Mouse (Mus musculus): ENCODE results near the gene Cyp17a1. TPM values are rescaled to one million over a fixed set of nuclear protein-coding genes. Genes with fewer than 3 reads are reported as not detected.

Gene Cyp17a1
- polyA plus RNA-seq, 1 experiment from 2014 or later, result 0.27 TPM

DNA sequence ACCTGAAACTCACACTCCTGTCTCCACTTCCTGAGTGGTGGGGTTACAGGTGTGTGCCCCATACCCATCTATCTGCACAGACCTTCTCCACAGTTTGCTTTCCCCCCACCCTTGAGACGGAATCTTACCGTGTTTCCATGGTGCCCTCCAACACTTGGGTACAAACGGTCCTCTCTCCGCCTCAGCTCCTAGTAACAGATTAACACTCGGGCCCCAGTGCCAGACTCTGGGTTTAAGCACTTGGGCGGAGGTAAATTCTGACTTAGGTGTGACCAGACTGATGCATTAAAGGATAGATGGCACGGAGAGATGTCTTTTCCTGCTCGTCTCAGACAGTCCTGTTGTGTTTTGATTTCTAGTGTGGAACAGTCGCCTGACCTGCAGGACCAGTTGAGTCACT is 28.2 kb upstream of the Cyp17a1 start:
- Histone ChIP-seq H3K4me3 (ENCODE audit: low read depth, low read length) (no peak overlapping the region), H3K27ac (ENCODE audit: low read depth, low read length) (no peak overlapping the region), H3K9me3 (ENCODE audit: control insufficient read depth, low read length) (no peaks in the 10 kb centered on the region), H3K4me2 (no peak overlapping the region), H3K36me3 (ENCODE audit: control insufficient read depth, insufficient read depth, low read length) (no peaks in the 10 kb centered on the region), H3K27me3 (replicated peaks; ENCODE audit: control insufficient read depth, insufficient read depth, low read length) (peaks cover 3% of the 10 kb centered on the region; the same call in 1 of the 2 replicates), H3K9ac (ENCODE audit: low read depth, low read length) (no peak overlapping the region), H3K4me1 (replicated peaks; ENCODE audit: control insufficient read depth, insufficient read depth, low read length) (peaks cover 7% of the 10 kb centered on the region)
- DNase-seq (ENCODE audit: low spot score), result no peak
- no peak for ATAC-seq (replicated peaks; ENCODE audit: low FRiP score)
- 80% methylated on average over 9 of the region's 9 CpGs for WGBS

DNA sequence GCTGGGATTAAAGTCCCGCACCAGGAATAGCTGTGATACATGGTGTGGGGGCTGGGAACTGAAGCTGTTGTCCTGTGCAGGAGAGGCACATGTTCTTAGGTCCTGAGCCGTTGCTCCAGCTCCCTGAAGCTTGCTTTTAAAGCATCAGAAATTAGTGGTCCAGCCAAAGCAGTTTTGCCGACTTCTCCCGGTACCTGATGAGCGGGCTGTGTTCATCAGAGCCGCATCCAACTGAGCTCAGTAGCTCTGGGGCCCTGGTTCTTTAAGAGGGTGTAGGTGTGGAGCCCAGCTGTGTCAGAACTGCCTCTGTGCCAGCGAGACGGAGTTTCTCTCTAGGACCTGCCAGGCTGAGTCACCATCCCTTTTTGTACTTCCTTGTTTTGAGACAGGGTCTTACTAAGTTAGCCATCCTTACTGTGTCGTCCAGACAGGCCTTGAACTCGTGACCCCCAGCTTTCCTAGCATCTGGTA is 26.1 kb upstream of the Cyp17a1 start:
- no peaks in the 10 kb centered on the region; the same call in 1 of the 2 replicates for H3K4me1 ChIP-seq (replicated peaks; ENCODE audit: control insufficient read depth, insufficient read depth, low read length)
- H3K4me3 ChIP-seq (ENCODE audit: low read depth, low read length), result no peak overlapping the region
- no peak overlapping the region; the same call in 1 of the 2 replicates for H3K27ac ChIP-seq (ENCODE audit: low read depth, low read length)
- DNase-seq (ENCODE audit: low spot score), result no peak
- H3K27me3 ChIP-seq (replicated peaks; ENCODE audit: control insufficient read depth, insufficient read depth, low read length), result 0 out of 2 replicates have a peak, but pooled peaks cover 3% of the 10 kb centered on the region
- ATAC-seq (replicated peaks; ENCODE audit: low FRiP score), result no peak
- WGBS, result 61% methylated on average over 10 of the region's 10 CpGs
- no peaks in the 10 kb centered on the region for H3K36me3 ChIP-seq (ENCODE audit: control insufficient read depth, insufficient read depth, low read length)
- no peak overlapping the region; the same call in 1 of the 2 replicates for H3K9ac ChIP-seq (ENCODE audit: low read depth, low read length)
- no peak overlapping the region for H3K4me2 ChIP-seq
- no peaks in the 10 kb centered on the region for H3K9me3 ChIP-seq (ENCODE audit: control insufficient read depth, low read length)

GRCm38 (mm10) chr19:46697840-46698517 is 25.0 kb upstream of the Cyp17a1 start:
- no peaks in the 10 kb centered on the region for H3K27me3 ChIP-seq (replicated peaks; ENCODE audit: control insufficient read depth, insufficient read depth, low read length)
- ATAC-seq (replicated peaks; ENCODE audit: low FRiP score) (no peak), DNase-seq (ENCODE audit: low spot score) (no peak)
- 56% methylated on average over 19 of the region's 19 CpGs for WGBS
- no peak overlapping the region for H3K9ac ChIP-seq (ENCODE audit: low read depth, low read length)
- H3K4me2 ChIP-seq, result no peak overlapping the region; the same call in 1 of the 2 replicates
- no peaks in the 10 kb centered on the region for H3K9me3 ChIP-seq (ENCODE audit: control insufficient read depth, low read length)
- H3K27ac ChIP-seq (ENCODE audit: low read depth, low read length), result no peak overlapping the region
- no peaks in the 10 kb centered on the region for H3K36me3 ChIP-seq (ENCODE audit: control insufficient read depth, insufficient read depth, low read length)
- H3K4me1 ChIP-seq (replicated peaks; ENCODE audit: control insufficient read depth, insufficient read depth, low read length), result no peaks in the 10 kb centered on the region; the same call in 1 of the 2 replicates
- H3K4me3 ChIP-seq (ENCODE audit: low read depth, low read length), result no peak overlapping the region

DNA sequence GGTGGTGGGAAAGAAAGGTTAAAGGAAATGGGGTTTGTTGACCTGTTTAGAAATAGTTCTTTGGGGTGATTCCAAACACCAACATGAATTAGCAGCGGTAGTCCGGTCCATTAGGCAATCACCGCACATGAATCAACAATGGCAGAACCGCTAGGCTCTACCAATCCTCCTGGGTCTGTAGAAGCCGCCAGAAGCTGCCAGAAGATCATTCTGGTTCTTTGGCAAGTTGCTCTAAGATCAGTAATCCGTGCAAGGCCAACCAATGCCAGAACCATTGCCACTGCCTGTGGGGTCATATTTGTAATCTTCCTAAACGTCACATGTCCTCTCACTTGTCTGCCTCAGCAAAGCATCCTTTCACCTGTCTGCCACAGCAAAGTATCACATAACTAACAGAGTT is 24.0 kb upstream of the Cyp17a1 start:
- no peaks in the 10 kb centered on the region for H3K27me3 ChIP-seq (replicated peaks; ENCODE audit: control insufficient read depth, insufficient read depth, low read length)
- H3K36me3 ChIP-seq (ENCODE audit: control insufficient read depth, insufficient read depth, low read length), result no peaks in the 10 kb centered on the region
- no peak for ATAC-seq (replicated peaks; ENCODE audit: low FRiP score)
- H3K4me3 ChIP-seq (ENCODE audit: low read depth, low read length), result no peak overlapping the region
- WGBS, result 95% methylated on average over 7 of the region's 7 CpGs
- no peaks in the 10 kb centered on the region; the same call in 1 of the 2 replicates for H3K4me1 ChIP-seq (replicated peaks; ENCODE audit: control insufficient read depth, insufficient read depth, low read length)
- H3K9me3 ChIP-seq (ENCODE audit: control insufficient read depth, low read length), result no peaks in the 10 kb centered on the region
- no peak overlapping the region for H3K9ac ChIP-seq (ENCODE audit: low read depth, low read length)
- no peak for DNase-seq (ENCODE audit: low spot score)
- H3K27ac ChIP-seq (ENCODE audit: low read depth, low read length), result no peak overlapping the region
- H3K4me2 ChIP-seq, result no peak overlapping the region

GRCm38 (mm10) chr19:46696482-46696881 is 23.5 kb upstream of the Cyp17a1 start:
- Histone ChIP-seq H3K4me2 (no peak overlapping the region), H3K27ac (ENCODE audit: low read depth, low read length) (no peak overlapping the region), H3K4me3 (ENCODE audit: low read depth, low read length) (no peak overlapping the region), H3K4me1 (replicated peaks; ENCODE audit: control insufficient read depth, insufficient read depth, low read length) (no peaks in the 10 kb centered on the region; the same call in 1 of the 2 replicates), H3K27me3 (replicated peaks; ENCODE audit: control insufficient read depth, insufficient read depth, low read length) (no peaks in the 10 kb centered on the region), H3K9me3 (ENCODE audit: control insufficient read depth, low read length) (no peaks in the 10 kb centered on the region), H3K36me3 (ENCODE audit: control insufficient read depth, insufficient read depth, low read length) (no peaks in the 10 kb centered on the region), H3K9ac (ENCODE audit: low read depth, low read length) (no peak overlapping the region)
- DNase-seq (ENCODE audit: low spot score), result no peak
- 89% methylated on average over 8 of the region's 8 CpGs for WGBS
- ATAC-seq (replicated peaks; ENCODE audit: low FRiP score), result no peak

GRCm38 (mm10) chr19:46693146-46693545 is 20.2 kb upstream of the Cyp17a1 start:
- no peak overlapping the region for H3K9ac ChIP-seq (ENCODE audit: low read depth, low read length)
- peaks cover 7% of the 10 kb centered on the region; the same call in 1 of the 2 replicates for H3K4me1 ChIP-seq (replicated peaks; ENCODE audit: control insufficient read depth, insufficient read depth, low read length)
- WGBS, result 85% methylated on average over 4 of the region's 4 CpGs
- H3K4me3 ChIP-seq (ENCODE audit: low read depth, low read length), result no peak overlapping the region
- H3K27me3 ChIP-seq (replicated peaks; ENCODE audit: control insufficient read depth, insufficient read depth, low read length), result no peaks in the 10 kb centered on the region
- no peak for ATAC-seq (replicated peaks; ENCODE audit: low FRiP score)
- no peak overlapping the region for H3K4me2 ChIP-seq
- H3K9me3 ChIP-seq (ENCODE audit: control insufficient read depth, low read length), result no peaks in the 10 kb centered on the region
- H3K36me3 ChIP-seq (ENCODE audit: control insufficient read depth, insufficient read depth, low read length), result no peaks in the 10 kb centered on the region
- no peak overlapping the region for H3K27ac ChIP-seq (ENCODE audit: low read depth, low read length)
- no peak for DNase-seq (ENCODE audit: low spot score)

GRCm38 (mm10) chr19:46691078-46691477 is 18.1 kb upstream of the Cyp17a1 start:
- WGBS, result 69% methylated on average over 2 of the region's 2 CpGs
- H3K4me1 ChIP-seq (replicated peaks; ENCODE audit: control insufficient read depth, insufficient read depth, low read length), result peaks cover 7% of the 10 kb centered on the region; the same call in 1 of the 2 replicates
- H3K4me3 ChIP-seq (ENCODE audit: low read depth, low read length), result no peak overlapping the region
- DNase-seq (ENCODE audit: low spot score) (no peak), ATAC-seq (replicated peaks; ENCODE audit: low FRiP score) (no peak)
- H3K9ac ChIP-seq (ENCODE audit: low read depth, low read length), result no peak overlapping the region
- no peaks in the 10 kb centered on the region for H3K27me3 ChIP-seq (replicated peaks; ENCODE audit: control insufficient read depth, insufficient read depth, low read length)
- H3K9me3 ChIP-seq (ENCODE audit: control insufficient read depth, low read length), result no peaks in the 10 kb centered on the region
- no peak overlapping the region for H3K27ac ChIP-seq (ENCODE audit: low read depth, low read length)
- H3K4me2 ChIP-seq, result no peak overlapping the region; the same call in 1 of the 2 replicates
- H3K36me3 ChIP-seq (ENCODE audit: control insufficient read depth, insufficient read depth, low read length), result no peaks in the 10 kb centered on the region

DNA sequence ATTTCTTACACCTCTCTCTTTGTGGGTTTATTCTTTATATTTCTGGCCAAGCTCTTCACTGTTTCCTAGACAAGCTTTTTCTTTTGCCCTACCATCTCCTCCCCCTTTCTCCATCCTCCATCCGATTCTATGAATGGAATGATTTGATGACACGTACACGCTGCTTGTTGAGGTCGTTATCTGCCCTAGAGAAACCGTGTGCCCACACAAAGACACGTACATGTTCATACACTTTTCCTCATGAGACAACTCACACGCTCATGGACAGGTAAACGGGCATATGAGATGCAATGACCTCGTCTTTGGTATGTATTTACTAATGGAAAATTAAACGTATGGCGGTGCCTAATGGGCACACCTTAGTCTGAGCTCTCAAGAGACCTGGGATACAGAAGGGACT is 17.4 kb upstream of the Cyp17a1 start:
- H3K27ac ChIP-seq (ENCODE audit: low read depth, low read length), result peak overlapping the region; percentile 32; the same call in 1 of the 2 replicates
- H3K9ac ChIP-seq (ENCODE audit: low read depth, low read length), result peak overlapping the region; percentile 77
- H3K36me3 ChIP-seq (ENCODE audit: control insufficient read depth, insufficient read depth, low read length), result no peaks in the 10 kb centered on the region
- H3K9me3 ChIP-seq (ENCODE audit: control insufficient read depth, low read length), result no peaks in the 10 kb centered on the region
- H3K4me3 ChIP-seq (ENCODE audit: low read depth, low read length), result peak overlapping the region; percentile 70
- H3K27me3 ChIP-seq (replicated peaks; ENCODE audit: control insufficient read depth, insufficient read depth, low read length), result no peaks in the 10 kb centered on the region
- peak overlapping the region; percentile 76 for H3K4me2 ChIP-seq
- WGBS, result 69% methylated on average over 11 of the region's 11 CpGs
- DNase-seq (ENCODE audit: low spot score) (no peak), ATAC-seq (replicated peaks; ENCODE audit: low FRiP score) (no peak)
- H3K4me1 ChIP-seq (replicated peaks; ENCODE audit: control insufficient read depth, insufficient read depth, low read length), result peaks cover 7% of the 10 kb centered on the region; the same call in 1 of the 2 replicates
